ENCODE assay signal across 8 mouse cellular contexts in the genomic region with DNA sequence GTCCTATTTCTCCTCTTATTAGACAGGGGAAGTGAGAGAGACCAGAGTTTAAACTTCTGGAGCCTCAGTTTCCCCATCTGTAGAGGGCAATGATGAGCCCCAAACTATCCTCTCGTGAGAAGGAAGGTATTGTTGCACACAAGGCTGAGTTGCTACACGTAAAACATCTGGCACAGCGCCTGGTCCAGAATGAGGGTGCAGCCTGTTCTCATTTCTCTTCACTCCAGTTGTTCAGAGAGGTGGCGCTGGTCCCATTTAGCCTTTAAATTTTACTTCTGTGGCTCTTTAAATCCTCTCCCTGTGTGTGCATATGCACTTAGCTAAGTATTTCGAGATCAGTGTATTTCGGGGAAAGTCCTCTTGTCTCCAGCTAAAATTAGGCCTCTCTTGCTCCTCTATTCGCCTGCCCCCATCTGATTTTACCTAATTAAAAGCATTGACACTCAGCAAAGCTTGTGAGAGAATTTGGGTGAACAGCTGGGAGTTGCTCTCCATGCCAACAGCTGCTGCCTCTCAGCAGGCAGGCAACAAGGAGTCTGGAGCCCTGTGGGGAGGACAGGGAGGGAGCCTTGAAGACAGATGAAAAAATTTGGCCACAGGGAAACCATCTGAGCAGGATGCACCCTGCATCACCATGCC.
DNase-seq lines count a peak whose midpoint lies in the region; ATAC-seq lines count a peak whose summit lies in the region.

No protein-coding gene starts in this region.

- peak; percentile 75; the same call in 1 of the 2 replicates for ATAC-seq in lung, embryonic 15.5 days (ENCODE audit: borderline replicate concordance, extremely low read depth, low FRiP score, low TSS enrichment)
- no peak for ATAC-seq in liver, embryonic 11.5 days (replicated peaks; ENCODE audit: low FRiP score)

- no peak overlapping the region for H3K4me2 ChIP-seq in lung, embryonic 15.5 days
- H3K4me2 ChIP-seq in liver, embryonic 11.5 days: no peak overlapping the region

- H3K9me3 ChIP-seq in lung, embryonic 15.5 days: no peaks in the 10 kb centered on the region
- H3K9me3 ChIP-seq in liver, embryonic 11.5 days (ENCODE audit: control insufficient read depth, low read length): no peaks in the 10 kb centered on the region

- no peaks in the 10 kb centered on the region for H3K36me3 ChIP-seq in lung, embryonic 15.5 days
- no peaks in the 10 kb centered on the region for H3K36me3 ChIP-seq in liver, embryonic 11.5 days (ENCODE audit: control insufficient read depth, insufficient read depth, low read length)

- H3K4me3 ChIP-seq in lung, embryonic 15.5 days: no peak overlapping the region
- no peak overlapping the region for H3K4me3 ChIP-seq in liver, embryonic 11.5 days (ENCODE audit: low read depth, low read length)

- 49% methylated on average over 7 of the region's 7 CpGs for WGBS in lung, embryonic 15.5 days
- 81% methylated on average over 7 of the region's 7 CpGs for WGBS in liver, embryonic 11.5 days

- peak; percentile 2 for DNase-seq in ovary, postnatal 14 days (ENCODE audit: low spot score)
- DNase-seq in ovary, postnatal 36 days (ENCODE audit: low spot score): no peak
- DNase-seq in heart, postnatal 4 days: peak; percentile 19
- peak; percentile 72 for DNase-seq in testis, postnatal 10 days (ENCODE audit: low spot score)
- no peak for DNase-seq in thymus, postnatal 36 days
- no peak for DNase-seq in liver, embryonic 11.5 days (ENCODE audit: low spot score)
- DNase-seq in urinary bladder, postnatal 10 days (ENCODE audit: low spot score): no peak

- no peak overlapping the region; the same call in 1 of the 2 replicates for H3K9ac ChIP-seq in lung, embryonic 15.5 days
- H3K9ac ChIP-seq in liver, embryonic 11.5 days (ENCODE audit: low read depth, low read length): no peak overlapping the region

- no peaks in the 10 kb centered on the region for H3K27me3 ChIP-seq in lung, embryonic 15.5 days
- no peaks in the 10 kb centered on the region for H3K27me3 ChIP-seq in liver, embryonic 11.5 days (replicated peaks; ENCODE audit: control insufficient read depth, insufficient read depth, low read length)

- H3K27ac ChIP-seq in lung, embryonic 15.5 days: peak overlapping the region; percentile 73
- H3K27ac ChIP-seq in liver, embryonic 11.5 days (ENCODE audit: low read depth, low read length): no peak overlapping the region

- peaks cover 53% of the 10 kb centered on the region for H3K4me1 ChIP-seq in lung, embryonic 15.5 days
- no peaks in the 10 kb centered on the region for H3K4me1 ChIP-seq in liver, embryonic 11.5 days (replicated peaks; ENCODE audit: control insufficient read depth, insufficient read depth, low read length)

Comparison
In these comparisons a context has a peak if more than half of its experiments do, and no peak if none do; other contexts are left out.
1. DNase-seq: peak in ovary, postnatal 14 days (single experiment), heart, postnatal 4 days (single experiment) and testis, postnatal 10 days (single experiment); none in ovary, postnatal 36 days (single experiment), thymus, postnatal 36 days (0 of 2), liver, embryonic 11.5 days (single experiment) and urinary bladder, postnatal 10 days (single experiment).